Mouse (Mus musculus) granulocyte monocyte progenitor cell, adult 5-6 weeks (primary cell): Measurements from ENCODE around the gene Neurod2. TPM values are rescaled to one million over a fixed set of nuclear protein-coding genes. Genes with fewer than 3 reads are reported as not detected.

Experiments used
- ATAC-seq: replicated peaks from 2 replicates; pipeline ENCODE4 v1.8.0; 2016; ENCODE audit warnings: mild to moderate bottlenecking, moderate TSS enrichment, inconsistent platforms; ENCODE audit not compliant: poor library complexity, severe bottlenecking
- total RNA-seq, 2 experiments: library from RNA; stranded (forward) in 1 of 2; stranded (reverse) in 1 of 2; fragments of 200-712, 200-1000 nt in 1 of 2; fragments of >200 nt in 1 of 2; fragmentation: Nextera tagmentation in 1 of 2; gene quantifications; 2 replicates each; pipeline ENCODE4 v1.2.3; 2014 to 2017

Neurod2 gene
- total RNA-seq, 2 experiments from 2014 or later, result not detected

DNA sequence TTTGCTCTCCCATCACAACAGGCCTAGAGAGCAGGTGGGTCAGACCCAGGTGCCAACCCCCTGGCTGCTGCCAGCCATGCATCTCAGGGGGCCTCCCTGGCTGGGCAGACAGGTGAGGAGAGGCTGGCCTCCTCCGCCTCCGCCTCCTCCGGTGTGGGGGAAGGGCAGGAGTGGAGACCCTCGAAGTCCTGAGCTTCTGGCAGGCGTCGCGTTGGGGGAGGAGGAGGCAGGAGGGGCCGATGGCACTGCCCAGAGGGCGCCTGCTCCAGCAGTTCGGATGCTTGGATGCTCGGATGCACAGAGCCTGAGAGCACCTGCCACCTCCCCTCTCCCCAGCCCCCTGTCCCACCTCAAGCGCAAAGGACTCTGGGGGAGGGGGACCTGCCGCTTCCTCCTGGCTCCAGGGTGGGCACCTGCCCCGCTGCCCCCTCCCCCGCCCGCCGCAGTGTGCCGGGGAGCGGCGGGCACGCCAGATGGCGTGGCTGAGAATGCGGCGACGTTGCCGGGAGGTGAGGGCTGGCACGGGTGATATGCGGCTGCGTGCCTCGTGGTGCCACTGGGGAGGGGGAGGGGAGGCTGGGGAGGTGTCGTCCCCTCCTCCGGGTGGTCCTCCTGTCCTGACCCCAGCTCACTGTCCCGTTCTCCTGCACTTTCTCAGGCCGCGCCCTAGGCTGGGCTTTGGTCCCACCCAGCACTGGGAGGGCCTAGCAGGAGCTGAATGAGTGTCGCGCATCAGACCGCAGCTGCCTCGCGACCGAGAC is 4.7 kb upstream of the Neurod2 start:
- no peak for ATAC-seq

DNA sequence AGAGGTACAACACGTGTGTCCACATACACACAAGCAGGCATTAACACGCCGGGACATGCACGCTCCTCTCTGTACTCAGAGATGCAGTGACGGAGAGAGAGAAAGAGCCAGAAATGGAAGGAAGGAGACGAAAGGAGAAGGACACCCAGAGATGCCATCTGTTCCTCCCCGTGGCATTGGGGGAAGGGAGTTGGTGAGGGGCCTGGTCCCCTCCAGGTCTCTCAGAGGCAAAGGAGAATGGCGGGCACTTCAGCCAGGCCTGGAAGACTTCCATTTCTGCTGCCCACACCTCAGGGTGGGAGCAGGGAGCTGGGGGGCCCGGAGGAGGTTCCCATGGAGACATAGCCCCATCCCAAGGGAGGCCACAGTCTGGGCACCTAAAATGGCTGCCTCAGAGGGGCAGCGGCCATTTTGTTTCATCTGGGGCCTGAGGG is 3.8 kb upstream of the Neurod2 start:
- ATAC-seq, result no peak

DNA sequence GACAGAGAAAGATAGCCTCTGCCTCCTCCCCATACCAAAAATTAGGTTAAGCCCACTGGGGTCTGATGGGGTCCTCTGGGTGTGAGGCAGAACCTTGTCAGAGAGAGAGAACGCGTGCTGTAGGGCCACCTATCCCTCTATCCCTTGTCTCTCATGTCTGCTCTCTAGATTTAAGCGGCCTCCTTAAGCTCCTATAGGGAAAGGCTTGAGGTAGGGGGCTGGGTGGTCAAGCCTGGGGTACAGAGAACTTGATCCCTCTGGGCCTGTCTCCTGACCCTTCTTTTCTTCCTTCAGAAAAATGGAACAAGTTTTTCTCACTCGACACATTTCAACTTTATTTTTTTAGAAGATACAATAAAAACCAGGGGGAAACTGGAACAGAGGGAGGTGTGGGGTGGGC is 3.4 kb upstream of the Neurod2 start:
- no peak for ATAC-seq

GRCm38 (mm10) chr11:98332186-98332585 is 2.7 kb upstream of the Neurod2 start:
- no peak for ATAC-seq

GRCm38 (mm10) chr11:98331401-98331800 is 2.0 kb upstream of the Neurod2 start:
- ATAC-seq, result no peak

DNA sequence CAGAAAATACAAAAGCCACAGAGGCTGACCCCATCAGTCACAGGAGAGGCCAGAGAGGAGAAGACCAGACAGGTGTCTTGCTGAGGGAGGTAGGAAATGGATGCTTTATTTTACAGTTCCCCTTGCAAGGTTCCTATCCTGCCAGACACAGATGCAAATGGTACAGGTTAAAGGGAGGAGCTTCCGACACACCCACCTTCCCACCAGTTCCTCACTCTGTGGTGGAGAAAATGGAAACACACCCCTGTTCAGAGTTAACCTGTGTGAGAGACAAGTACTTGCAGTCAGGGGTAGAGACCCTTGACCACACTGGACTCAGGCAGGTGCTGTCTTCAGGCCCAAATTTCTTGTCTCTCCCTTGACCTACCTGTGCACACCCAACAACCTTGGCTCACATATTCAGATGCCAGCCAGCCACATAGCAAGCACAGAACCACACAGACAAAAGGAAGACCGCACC is 1.3 kb upstream of the Neurod2 start:
- ATAC-seq, result no peak

DNA sequence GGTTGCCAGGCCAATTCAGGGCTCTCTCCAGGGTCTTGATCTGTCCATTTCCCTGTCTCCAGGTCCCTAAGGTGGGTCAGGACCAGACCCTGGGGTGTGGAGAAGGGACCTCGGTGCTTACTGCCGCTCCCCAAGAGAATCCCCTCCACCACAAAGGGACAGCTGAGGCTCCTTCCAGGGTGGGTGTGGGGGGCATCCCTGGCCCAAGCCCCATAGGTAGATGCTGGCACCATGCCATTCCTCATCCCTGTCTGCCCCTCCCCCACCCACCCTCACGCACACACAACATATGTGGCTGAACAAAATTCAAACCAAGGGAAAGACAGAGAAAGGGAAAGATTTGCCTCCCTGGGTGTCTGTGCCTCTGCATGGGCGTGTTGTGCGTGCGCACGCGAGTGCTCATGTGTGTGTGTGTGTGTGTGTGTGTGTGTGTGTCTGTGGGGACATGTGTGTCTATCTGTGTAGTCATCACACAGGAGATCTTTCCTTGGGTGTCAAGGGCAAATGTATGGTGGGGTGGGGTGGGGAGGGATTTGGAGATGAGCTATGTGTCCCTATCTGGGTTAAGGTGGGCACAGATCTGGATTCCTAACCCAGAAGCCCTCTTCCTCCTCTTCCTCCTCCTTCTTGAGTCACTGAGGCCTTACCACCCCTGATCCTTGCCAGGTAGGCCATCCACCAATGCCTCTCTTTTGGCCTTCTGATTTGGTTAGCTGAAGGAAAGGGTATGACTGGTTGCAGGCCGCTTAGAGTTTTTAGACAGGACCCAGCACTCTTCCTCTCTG is 704 bp upstream of the Neurod2 start:
- ATAC-seq, result no peak

DNA sequence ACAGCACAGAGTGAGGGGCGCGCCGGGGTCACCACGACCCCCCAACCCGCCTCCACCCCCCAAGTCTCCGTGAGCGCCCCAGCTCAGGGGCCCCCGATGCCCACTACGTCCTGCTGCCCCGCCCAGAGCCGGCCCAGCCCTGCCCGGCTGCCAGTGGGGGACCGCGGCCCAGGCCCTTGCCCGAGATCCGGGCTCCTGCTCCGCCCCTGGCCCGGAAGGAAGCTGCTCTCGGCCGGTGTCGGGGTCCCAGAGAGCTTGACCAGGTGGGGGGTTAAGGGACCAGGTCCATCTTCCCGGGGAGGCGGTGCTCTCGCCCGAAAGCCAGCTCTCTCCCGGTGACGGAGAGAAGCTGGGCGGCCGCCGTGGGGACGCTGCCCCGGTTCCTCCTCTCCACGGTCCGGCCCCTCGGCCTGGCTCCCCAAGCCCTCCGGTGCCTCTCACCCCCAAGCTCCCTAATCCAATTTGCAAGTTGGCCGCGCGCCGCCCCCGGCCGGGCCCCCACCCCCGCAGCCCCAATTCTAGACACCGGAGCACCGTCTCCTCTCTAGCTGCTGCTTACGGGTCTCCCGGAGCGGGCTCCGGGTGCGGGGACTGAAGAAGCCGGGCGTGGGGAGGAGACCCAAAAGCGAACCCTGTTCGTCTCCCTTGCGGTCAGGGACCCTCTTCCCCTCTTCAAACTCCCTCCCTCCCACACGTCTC is 928 bp downstream of the Neurod2 start:
- ATAC-seq, result no peak

- ATAC-seq, result 0 out of 2 replicates have a peak, but pooled peaks have one; percentile 4
Measured at GRCm38 (mm10) chr11:98328031-98328370, 1.4 kb downstream of the Neurod2 start.

DNA sequence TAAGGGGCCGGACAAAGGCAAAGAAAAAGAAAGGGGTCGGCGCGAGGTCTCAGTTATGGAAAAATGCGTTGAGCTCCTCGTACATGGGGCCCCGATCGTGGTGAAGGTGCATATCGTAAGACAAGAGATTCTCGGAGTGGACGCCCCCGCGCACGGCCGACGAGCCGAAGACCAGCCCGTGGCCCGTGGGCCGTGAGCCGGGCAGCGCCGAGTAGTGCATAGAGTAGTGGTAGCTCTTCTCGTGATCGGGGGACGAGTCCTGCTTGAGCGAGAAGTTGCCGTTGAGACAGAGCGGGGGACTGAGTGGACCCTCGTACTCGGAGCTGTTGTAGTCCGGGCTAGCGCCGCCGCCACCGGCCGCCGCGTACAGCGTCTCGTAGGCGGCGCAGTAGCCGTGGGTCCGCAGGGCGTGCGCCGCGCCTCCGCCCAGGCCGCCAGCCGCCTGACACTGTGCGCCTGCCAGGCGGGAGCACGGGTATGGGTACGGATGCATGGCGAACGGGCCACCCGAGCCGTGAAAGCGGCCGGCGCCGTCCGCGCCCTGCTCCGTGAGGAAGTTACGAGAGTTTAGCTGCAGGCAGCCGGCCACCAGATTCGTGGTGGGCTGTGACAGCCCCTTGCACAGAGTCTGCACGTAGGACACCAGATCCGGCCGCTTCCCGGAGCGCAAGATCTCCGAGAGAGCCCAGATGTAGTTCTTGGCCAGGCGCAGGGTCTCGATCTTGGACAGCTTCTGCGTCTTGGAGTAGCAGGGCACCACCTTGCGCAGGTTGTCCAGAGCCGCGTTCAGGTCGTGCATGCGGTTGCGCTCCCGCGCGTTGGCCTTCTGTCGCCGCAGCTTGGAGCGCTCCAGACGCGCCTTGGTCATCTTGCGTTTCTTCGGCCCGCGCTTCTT is 2.1 kb downstream of the Neurod2 start:
- peak; percentile 41 for ATAC-seq

GRCm38 (mm10) chr11:98326741-98327135 is 2.7 kb downstream of the Neurod2 start:
- ATAC-seq, result no peak

DNA sequence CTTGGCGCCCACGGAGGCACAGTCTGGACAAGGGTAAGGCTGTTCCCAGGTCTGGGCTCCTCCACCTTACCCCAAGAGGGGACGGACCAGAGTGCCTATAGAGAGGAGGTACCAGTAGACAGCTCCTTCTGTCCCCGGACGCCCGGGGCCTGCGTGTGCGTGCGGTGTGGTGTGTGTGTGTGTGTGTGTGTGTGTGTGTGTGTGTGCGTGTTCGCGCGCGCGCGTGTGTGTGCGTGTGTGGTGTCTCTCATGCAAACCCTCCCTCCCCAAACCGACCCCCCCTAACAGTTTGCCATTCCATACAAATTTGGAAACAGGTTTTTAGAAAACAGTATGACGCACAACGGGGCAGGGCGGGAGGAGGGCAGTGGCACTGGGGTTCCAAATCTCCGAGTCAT is 3.6 kb downstream of the Neurod2 start:
- ATAC-seq, result no peak

- ATAC-seq, result no peak
Measured at GRCm38 (mm10) chr11:98325191-98325820, 4.1 kb downstream of the Neurod2 start.

- peak; percentile 43 for ATAC-seq
Measured at GRCm38 (mm10) chr11:98323933-98324332, 5.5 kb downstream of the Neurod2 start.

DNA sequence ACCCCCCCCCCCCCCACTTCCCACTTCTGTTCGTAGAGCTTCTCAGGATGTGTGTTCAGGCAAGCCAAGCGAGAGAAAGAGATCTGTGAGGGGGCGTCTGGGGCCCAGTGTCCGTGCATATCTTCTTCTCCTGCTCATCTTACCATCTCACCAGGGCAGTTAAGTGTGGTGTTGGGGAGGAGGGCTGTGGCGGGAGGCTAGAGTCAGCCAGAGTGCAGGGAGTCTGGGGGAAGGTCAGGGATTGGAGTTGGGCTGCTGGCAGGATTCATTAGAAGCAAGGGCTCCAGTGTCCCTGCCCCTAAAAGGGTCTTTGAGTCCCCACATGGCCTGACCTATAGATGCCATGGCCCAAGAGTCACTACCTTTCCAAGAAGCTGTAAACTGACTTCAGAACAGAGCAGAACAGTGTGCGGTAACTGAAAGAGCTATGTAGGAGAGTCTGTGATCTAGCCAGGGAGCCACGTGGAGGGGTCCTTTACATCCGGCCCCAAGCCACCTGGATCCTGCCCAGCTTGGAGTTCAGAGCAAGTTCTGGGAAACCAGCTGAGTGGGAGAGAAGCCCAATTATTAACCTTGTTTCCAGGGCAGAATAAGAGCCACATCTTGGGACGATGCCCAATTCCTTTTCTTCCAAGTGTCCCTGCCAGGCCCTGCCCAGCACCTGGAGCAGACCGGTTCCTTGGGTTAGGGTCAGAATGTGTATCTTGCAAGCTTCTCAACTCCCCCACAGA is 6.1 kb downstream of the Neurod2 start:
- no peak for ATAC-seq

DNA sequence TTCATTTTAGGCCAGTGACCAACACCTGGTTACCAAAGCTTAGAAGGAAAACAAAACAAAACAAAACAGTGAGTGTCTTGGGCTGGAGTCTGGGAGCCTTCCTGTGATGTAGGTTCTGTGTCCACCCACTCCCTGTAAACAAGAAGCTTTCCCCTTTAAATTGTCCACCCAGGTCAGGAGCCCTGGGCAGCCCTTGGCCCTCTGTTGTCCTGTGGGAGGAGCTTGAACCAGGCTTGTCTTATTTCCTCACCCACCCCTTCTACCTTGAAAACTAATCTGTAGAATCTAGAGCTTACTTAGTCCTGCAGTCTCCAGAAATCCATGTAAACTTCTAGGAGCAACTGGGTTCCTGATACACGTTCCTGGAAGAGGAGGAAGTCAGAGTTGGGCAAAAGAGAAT is 7.3 kb downstream of the Neurod2 start:
- no peak for ATAC-seq

DNA sequence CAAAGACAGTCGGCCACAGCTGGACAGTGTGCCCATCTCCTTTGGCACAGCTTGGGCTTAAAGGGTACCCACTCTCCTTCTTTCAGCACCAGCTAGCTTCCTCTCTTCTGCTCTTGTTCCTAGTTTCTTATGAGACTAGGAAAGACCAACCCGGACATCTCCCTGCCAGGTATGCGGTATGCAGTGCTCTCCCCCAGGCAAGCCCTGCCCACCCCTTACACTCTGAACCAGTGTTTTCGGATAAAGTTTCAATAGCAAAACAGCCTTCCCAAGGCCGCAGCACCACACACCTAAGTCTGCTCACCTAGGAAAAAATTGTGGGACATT is 7.8 kb downstream of the Neurod2 start:
- no peak for ATAC-seq

- no peak for ATAC-seq
Measured at GRCm38 (mm10) chr11:98320806-98321676, 8.4 kb downstream of the Neurod2 start.
